Mouse (Mus musculus) limb, embryonic 15.5 days (tissue): ENCODE results near the gene Zfand3. TPM values are rescaled to one million over a fixed set of nuclear protein-coding genes. Genes with fewer than 3 reads are reported as not detected.

Source experiments
- ATAC-seq: fragments of 200-750 bp; cut with Nextera tagmentation; 2 replicates; pipeline ENCODE4 v1.8.0; 2017; ENCODE audit warnings: low read depth, moderate TSS enrichment; ENCODE audit not compliant: insufficient number of reproducible peaks, low FRiP score, low TSS enrichment
- H3K27ac ChIP-seq: fragments of 300-500 bp; sonication (generic); 2 replicates; pipeline ENCODE4 v1.5.1; 2015; ENCODE audit warnings: moderate library complexity, mild to moderate bottlenecking, inconsistent platforms
- H3K27me3 ChIP-seq: fragments of 300-500 bp; sonication (generic); 2 replicates; pipeline ENCODE4 v1.6.1; 2015; ENCODE audit warnings: inconsistent platforms
- H3K36me3 ChIP-seq: fragments of 300-500 bp; sonication (generic); 2 replicates; pipeline ENCODE4 v1.6.1; 2015; ENCODE audit warnings: inconsistent platforms
- H3K4me1 ChIP-seq: fragments of 300-500 bp; sonication (generic); 2 replicates; pipeline ENCODE4 v1.6.1; 2015; ENCODE audit warnings: inconsistent platforms
- H3K4me2 ChIP-seq: fragments of 300-500 bp; sonication (generic); 2 replicates; pipeline ENCODE4 v1.6.1; 2015; ENCODE audit warnings: mild to moderate bottlenecking, inconsistent platforms
- H3K4me3 ChIP-seq: fragments of 300-500 bp; sonication (generic); 2 replicates; pipeline ENCODE4 v1.5.1; 2015; ENCODE audit warnings: mild to moderate bottlenecking, inconsistent platforms
- H3K9ac ChIP-seq: fragments of 300-500 bp; sonication (generic); 2 replicates; pipeline ENCODE4 v1.6.1; 2015; ENCODE audit warnings: inconsistent platforms
- H3K9me3 ChIP-seq: fragments of 300-500 bp; sonication (generic); 2 replicates; pipeline ENCODE4 v1.6.1; 2016; ENCODE audit warnings: inconsistent platforms
- WGBS: fragments of 180-500 bp; shearing (Covaris S2); methylation state at CpG from one replicate; pipeline ENCODE4 v1.1.7; 2015; 5-methylcytosine and 5-hydroxymethylcytosine counted together
- polyA plus RNA-seq: library from polyadenylated mRNA; unstranded; fragments of >200 nt; fragmentation: Nextera tagmentation; extraction: Ambion mirVana; gene quantifications from 2 replicates; pipeline ENCODE4 v1.2.1, GENCODE M21; 2015

Gene Zfand3
- polyA plus RNA-seq, 1 experiment from 2014 or later: 53.1 TPM

GRCm38 (mm10) chr17:30136684-30137083, 132.2 kb downstream of the Zfand3 start:
- ATAC-seq: no peak
- 92% methylated on average over 5 of the region's 5 CpGs for WGBS
- Histone ChIP-seq H3K36me3 (peaks cover 6% of the 10 kb centered on the region), H3K9ac (no peak overlapping the region), H3K4me3 (no peak overlapping the region), H3K27ac (no peak overlapping the region), H3K4me1 (peaks cover 19% of the 10 kb centered on the region; the same call in 1 of the 2 replicates), H3K9me3 (no peaks in the 10 kb centered on the region), H3K27me3 (no peaks in the 10 kb centered on the region), H3K4me2 (no peak overlapping the region)

- Histone ChIP-seq H3K9ac (no peak overlapping the region), H3K4me3 (no peak overlapping the region), H3K9me3 (no peaks in the 10 kb centered on the region), H3K36me3 (peaks cover 6% of the 10 kb centered on the region), H3K27ac (no peak overlapping the region), H3K4me1 (peaks cover 14% of the 10 kb centered on the region; the same call in 1 of the 2 replicates), H3K4me2 (no peak overlapping the region), H3K27me3 (no peaks in the 10 kb centered on the region)
- WGBS: 86% methylated on average over 4 of the region's 4 CpGs
- ATAC-seq: no peak
These were observed 132.6 kb downstream of the Zfand3 start for GRCm38 (mm10) chr17:30137115-30137514.

DNA sequence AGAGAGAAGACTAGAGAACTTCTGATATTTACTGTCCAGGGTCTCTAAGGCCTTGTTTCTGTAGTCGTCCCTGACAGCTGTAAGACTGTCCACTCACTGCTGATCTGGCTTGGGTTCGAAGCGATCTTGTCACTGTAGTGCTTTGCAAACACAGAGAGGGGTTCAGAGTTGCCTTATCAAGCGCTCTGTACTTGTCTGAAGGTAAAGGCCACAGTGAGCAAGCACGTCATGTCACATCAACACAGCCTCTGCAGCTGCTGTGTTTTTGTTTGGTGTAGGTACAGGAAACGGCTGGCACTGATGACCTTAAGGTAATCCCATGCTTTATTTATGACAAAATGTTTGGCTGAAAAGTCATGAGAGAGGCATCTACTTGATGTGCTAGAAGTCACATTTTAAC, 139.6 kb downstream of the Zfand3 start:
- Histone ChIP-seq H3K27ac (no peak overlapping the region), H3K4me2 (no peak overlapping the region), H3K9ac (no peak overlapping the region), H3K9me3 (no peaks in the 10 kb centered on the region), H3K36me3 (no peaks in the 10 kb centered on the region), H3K27me3 (no peaks in the 10 kb centered on the region), H3K4me3 (no peak overlapping the region), H3K4me1 (0 out of 2 replicates have a peak, but pooled peaks cover 7% of the 10 kb centered on the region)
- ATAC-seq: no peak
- WGBS: 84% methylated on average over 6 of the region's 6 CpGs

DNA sequence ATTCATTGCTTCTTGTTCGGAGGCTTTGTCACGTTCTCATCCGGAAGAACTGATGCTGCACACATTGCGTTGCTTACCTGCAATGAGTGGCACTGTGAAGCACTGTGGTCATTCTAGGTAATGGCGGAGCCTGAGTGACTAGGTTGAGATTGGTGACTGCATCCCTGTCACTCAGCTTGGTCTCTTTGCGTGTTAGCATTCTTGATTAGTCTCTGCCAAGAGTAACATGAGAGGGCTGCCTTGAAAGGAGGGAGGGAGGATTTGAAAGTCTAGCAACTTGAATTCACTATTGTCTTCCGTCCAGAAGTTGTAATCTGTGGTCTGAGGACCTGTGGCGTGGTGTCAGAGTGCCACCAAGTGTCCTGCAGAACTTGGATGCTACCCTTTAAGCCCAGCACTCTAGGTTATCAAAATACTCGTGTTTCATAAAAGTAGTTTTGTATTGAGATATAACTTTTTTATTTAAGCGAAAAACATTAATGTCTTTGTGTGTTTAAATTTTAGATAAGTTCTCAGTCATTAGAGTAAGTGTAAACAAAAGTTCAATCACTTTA, 141.1 kb downstream of the Zfand3 start:
- ATAC-seq: no peak
- Histone ChIP-seq H3K9ac (no peak overlapping the region), H3K4me1 (0 out of 2 replicates have a peak, but pooled peaks cover 7% of the 10 kb centered on the region), H3K4me3 (no peak overlapping the region), H3K9me3 (no peaks in the 10 kb centered on the region), H3K4me2 (no peak overlapping the region), H3K27me3 (no peaks in the 10 kb centered on the region), H3K36me3 (no peaks in the 10 kb centered on the region), H3K27ac (no peak overlapping the region)
- 80% methylated on average over 10 of the region's 10 CpGs for WGBS

DNA sequence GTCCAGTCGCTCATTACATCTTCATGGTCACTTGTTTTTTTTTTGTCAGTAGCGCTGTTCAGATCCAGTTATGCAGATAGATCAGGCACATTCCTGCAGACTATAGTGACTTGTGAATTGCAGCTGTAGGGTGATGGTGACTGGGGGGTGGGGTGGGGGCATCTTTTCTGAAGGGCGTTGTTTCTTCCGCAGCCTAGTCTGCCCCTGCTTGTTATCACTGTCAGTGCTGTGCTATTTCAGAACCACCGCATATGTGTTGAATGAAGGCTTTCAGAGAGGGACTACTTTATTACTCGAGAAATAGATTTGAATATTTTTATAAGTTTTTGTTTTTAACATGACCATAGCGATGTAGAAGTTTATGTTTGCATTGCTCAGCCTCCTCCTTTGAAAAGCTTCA, 142.0 kb downstream of the Zfand3 start:
- no peak for ATAC-seq
- Histone ChIP-seq H3K4me1 (0 out of 2 replicates have a peak, but pooled peaks cover 7% of the 10 kb centered on the region), H3K27me3 (no peaks in the 10 kb centered on the region), H3K9ac (no peak overlapping the region), H3K9me3 (no peaks in the 10 kb centered on the region), H3K4me2 (no peak overlapping the region), H3K4me3 (no peak overlapping the region), H3K27ac (no peak overlapping the region), H3K36me3 (no peaks in the 10 kb centered on the region)
- WGBS: 85% methylated on average over 7 of the region's 7 CpGs

DNA sequence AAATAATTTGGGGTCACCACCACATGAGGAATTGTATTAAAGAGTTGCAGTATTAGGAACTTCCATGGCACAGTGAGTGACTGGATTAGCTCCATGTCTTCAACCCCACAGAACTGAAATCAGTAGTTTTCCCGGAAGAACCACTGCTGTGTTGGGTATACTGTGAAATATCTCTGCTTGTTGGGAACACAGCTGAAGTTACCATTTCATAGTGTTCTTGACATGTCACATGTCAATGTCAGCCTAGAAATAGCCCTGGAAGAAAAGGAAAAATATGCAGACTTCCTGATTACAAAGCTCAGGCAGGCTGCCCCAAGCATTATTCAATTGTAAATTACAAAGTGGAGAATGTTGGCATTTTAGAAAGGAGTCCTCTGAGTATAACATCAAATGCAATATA, 143.4 kb downstream of the Zfand3 start:
- Histone ChIP-seq H3K27me3 (no peaks in the 10 kb centered on the region), H3K4me3 (no peak overlapping the region), H3K36me3 (no peaks in the 10 kb centered on the region), H3K4me1 (0 out of 2 replicates have a peak, but pooled peaks cover 7% of the 10 kb centered on the region), H3K27ac (no peak overlapping the region), H3K4me2 (no peak overlapping the region), H3K9me3 (no peaks in the 10 kb centered on the region), H3K9ac (no peak overlapping the region)
- ATAC-seq: no peak
- WGBS: 69% methylated on average over 1 of the region's 1 CpGs

GRCm38 (mm10) chr17:30148320-30148719, 143.8 kb downstream of the Zfand3 start:
- no peaks in the 10 kb centered on the region for H3K27me3 ChIP-seq
- H3K4me3 ChIP-seq: no peak overlapping the region
- H3K4me1 ChIP-seq: 0 out of 2 replicates have a peak, but pooled peaks cover 5% of the 10 kb centered on the region
- no peaks in the 10 kb centered on the region for H3K9me3 ChIP-seq
- no peak overlapping the region for H3K27ac ChIP-seq
- no peak overlapping the region for H3K9ac ChIP-seq
- no peaks in the 10 kb centered on the region for H3K36me3 ChIP-seq
- no peak overlapping the region for H3K4me2 ChIP-seq
- 76% methylated on average over 6 of the region's 6 CpGs for WGBS
- no peak for ATAC-seq

GRCm38 (mm10) chr17:30149911-30150310, 145.4 kb downstream of the Zfand3 start:
- no peaks in the 10 kb centered on the region for H3K9me3 ChIP-seq
- no peaks in the 10 kb centered on the region for H3K27me3 ChIP-seq
- H3K36me3 ChIP-seq: no peaks in the 10 kb centered on the region
- ATAC-seq: no peak
- WGBS: 62% methylated on average over 6 of the region's 6 CpGs
- H3K9ac ChIP-seq: no peak overlapping the region
- H3K4me2 ChIP-seq: no peak overlapping the region
- 0 out of 2 replicates have a peak, but pooled peaks cover 5% of the 10 kb centered on the region for H3K4me1 ChIP-seq
- no peak overlapping the region for H3K4me3 ChIP-seq
- no peak overlapping the region for H3K27ac ChIP-seq

DNA sequence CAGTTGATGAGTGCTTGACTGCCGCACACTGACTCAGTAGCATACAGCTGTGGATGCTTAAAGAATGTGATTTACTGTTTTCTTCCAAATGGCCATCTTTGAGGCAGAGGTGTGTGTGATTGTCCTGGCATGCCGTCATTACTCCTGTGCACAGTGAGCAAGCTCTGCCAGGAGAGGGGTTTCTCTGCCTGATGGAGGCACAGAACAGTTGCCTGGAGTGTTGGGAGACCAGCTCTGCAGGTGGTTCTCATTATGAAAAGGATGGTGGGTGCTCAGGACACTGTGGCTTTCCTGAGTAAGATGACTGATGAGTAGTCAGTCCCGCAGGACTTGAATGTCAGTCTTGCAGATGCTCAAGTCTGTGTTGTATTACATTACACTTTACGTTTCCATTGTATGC, 149.6 kb downstream of the Zfand3 start:
- WGBS: 35% methylated on average over 4 of the region's 4 CpGs
- H3K4me3 ChIP-seq: no peak overlapping the region
- no peaks in the 10 kb centered on the region for H3K9me3 ChIP-seq
- H3K27ac ChIP-seq: no peak overlapping the region
- H3K4me2 ChIP-seq: no peak overlapping the region
- H3K4me1 ChIP-seq: peaks cover 5% of the 10 kb centered on the region; the same call in 1 of the 2 replicates
- H3K27me3 ChIP-seq: no peaks in the 10 kb centered on the region
- H3K36me3 ChIP-seq: no peaks in the 10 kb centered on the region
- no peak overlapping the region for H3K9ac ChIP-seq
- ATAC-seq: no peak

- WGBS: 71% methylated on average over 1 of the region's 1 CpGs
- ATAC-seq: no peak
- Histone ChIP-seq H3K9me3 (no peaks in the 10 kb centered on the region), H3K9ac (no peak overlapping the region), H3K4me1 (peaks cover 5% of the 10 kb centered on the region; the same call in 1 of the 2 replicates), H3K36me3 (no peaks in the 10 kb centered on the region), H3K27ac (no peak overlapping the region), H3K27me3 (no peaks in the 10 kb centered on the region), H3K4me2 (no peak overlapping the region), H3K4me3 (no peak overlapping the region)
These were observed 150.3 kb downstream of the Zfand3 start for GRCm38 (mm10) chr17:30154861-30155260.

- Histone ChIP-seq H3K36me3 (no peaks in the 10 kb centered on the region), H3K9me3 (no peaks in the 10 kb centered on the region), H3K27ac (peak overlapping the region; percentile 24; the same call in 1 of the 2 replicates), H3K27me3 (no peaks in the 10 kb centered on the region), H3K4me2 (no peak overlapping the region), H3K4me1 (peaks cover 5% of the 10 kb centered on the region; the same call in 1 of the 2 replicates), H3K9ac (no peak overlapping the region), H3K4me3 (no peak overlapping the region)
- no peak for ATAC-seq
- WGBS: 62% methylated on average over 7 of the region's 7 CpGs
These were observed 150.9 kb downstream of the Zfand3 start for GRCm38 (mm10) chr17:30155411-30155925.

GRCm38 (mm10) chr17:30158419-30159108, 154.0 kb downstream of the Zfand3 start:
- Histone ChIP-seq H3K4me1 (peaks cover 5% of the 10 kb centered on the region), H3K9ac (no peak overlapping the region), H3K4me3 (no peak overlapping the region), H3K36me3 (no peaks in the 10 kb centered on the region), H3K27me3 (no peaks in the 10 kb centered on the region), H3K27ac (no peak overlapping the region), H3K4me2 (no peak overlapping the region), H3K9me3 (no peaks in the 10 kb centered on the region)
- WGBS: 69% methylated on average over 10 of the region's 10 CpGs
- no peak for ATAC-seq
